Mouse (Mus musculus): ENCODE results near the gene Fzd1.

Fzd1 gene

DNA sequence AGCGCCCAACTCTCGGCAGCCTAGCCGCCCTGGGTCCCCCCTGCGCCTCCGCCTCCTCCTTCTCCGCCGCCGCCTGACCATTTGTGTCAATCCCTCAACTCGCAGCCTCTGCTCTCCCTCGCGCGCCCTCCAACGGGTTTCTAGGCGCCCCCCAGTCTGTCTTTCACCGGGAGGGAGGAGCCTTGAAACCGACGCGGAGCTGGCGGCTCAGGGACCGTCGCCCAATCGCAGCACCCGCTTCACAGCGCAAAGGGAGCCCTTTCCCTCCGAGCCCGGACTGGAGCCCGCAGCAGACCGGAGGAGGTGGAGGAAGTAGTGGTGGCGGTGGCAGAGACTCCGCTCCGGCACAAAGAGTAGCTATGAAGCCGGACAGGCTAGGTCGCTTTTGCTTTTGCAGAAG is at the start of gene Fzd1:
Gene Fzd1, minus strand, starts transcription at position 134 of the 400 bp plus-strand sequence.
- DNase-seq: peak; percentile 86

- DNase-seq: no peak
Measured at GRCm38 (mm10) chr5:4805228-4805627, 47.4 kb upstream of the Fzd1 start.

GRCm38 (mm10) chr5:4803708-4804107 is 45.9 kb upstream of the Fzd1 start:
- no peak for DNase-seq

DNA sequence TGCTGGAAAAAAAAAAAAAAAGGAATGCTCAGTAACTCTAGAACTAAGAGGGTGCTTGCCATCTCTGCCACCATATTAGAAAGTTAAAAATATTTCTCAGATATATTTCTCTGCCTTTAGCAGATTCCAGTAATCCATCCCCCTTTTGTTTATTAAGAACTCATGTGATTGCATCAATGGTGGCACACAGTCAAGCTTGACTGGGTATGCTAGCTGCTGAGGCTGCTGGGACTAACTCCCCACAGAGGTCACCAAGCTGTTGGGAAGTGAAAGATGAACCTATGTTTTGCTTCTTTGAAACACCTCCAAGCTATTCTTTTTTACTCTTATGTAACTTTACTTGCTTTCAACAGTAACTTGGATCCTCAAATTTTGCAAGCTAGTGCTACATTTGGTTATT is 44.1 kb upstream of the Fzd1 start:
- no peak for DNase-seq

GRCm38 (mm10) chr5:4801096-4801850 is 43.4 kb upstream of the Fzd1 start:
- no peak for DNase-seq

- no peak for DNase-seq
Measured at GRCm38 (mm10) chr5:4791219-4791618, 33.4 kb upstream of the Fzd1 start.

- DNase-seq: no peak
Measured at GRCm38 (mm10) chr5:4790265-4790664, 32.4 kb upstream of the Fzd1 start.

DNA sequence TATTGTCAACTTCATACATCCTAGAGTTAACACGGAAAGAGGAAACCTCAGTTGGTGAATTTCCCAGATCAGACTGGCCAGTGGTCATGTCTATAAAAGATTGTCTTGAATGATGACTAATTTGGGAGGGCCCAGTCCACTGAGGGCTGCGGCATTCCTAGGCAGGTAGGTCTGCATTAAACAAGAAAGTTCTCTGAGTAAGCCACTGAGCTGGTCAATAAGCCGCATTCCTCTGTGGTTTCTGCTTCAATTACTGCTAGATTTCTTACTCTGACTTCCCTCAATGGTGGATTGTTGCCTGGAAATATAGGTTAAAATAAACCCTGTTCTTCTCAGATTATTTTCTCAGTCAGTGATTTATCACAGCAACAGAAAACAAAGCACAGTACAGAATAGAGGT is 30.6 kb upstream of the Fzd1 start:
- no peak for DNase-seq

DNA sequence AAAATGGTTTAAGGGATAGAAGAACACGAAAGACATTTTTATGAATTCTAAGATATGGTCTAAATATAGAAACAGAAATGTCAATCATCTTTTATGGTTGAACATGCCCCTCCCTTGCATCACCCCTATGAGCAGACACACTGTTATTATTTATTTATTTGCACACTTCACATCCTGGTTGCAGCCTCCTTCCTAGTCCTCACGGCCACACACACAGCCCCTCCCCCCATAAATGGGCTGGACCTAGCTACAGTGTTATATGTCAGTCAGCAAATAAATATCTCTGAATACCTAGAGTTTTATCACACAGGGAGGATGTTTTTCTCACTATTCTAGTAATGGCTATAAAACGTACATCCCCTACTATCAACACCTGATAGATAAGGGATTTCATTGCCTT is 29.0 kb upstream of the Fzd1 start:
- DNase-seq: no peak

GRCm38 (mm10) chr5:4778274-4778673 is 20.4 kb upstream of the Fzd1 start:
- DNase-seq: no peak

DNA sequence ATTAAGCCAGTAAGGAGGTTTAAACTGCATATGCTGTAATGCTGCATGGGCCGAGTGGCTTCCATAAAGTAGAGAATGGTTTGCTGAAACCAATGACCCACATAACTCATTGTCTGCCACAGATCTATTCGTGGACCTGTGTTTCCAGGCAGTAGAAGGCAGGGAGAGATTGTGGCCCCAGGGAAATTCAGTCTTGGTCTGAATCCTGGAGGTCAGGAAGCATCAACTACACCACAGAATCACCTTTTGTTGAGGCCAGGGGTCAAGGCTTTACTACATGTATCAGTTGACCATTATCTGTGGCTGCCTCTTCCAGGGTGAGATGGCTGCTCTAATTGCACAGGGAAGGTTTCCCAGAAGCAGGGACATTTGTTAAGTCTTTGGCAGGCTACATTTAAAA is 18.7 kb upstream of the Fzd1 start:
- DNase-seq: no peak

DNA sequence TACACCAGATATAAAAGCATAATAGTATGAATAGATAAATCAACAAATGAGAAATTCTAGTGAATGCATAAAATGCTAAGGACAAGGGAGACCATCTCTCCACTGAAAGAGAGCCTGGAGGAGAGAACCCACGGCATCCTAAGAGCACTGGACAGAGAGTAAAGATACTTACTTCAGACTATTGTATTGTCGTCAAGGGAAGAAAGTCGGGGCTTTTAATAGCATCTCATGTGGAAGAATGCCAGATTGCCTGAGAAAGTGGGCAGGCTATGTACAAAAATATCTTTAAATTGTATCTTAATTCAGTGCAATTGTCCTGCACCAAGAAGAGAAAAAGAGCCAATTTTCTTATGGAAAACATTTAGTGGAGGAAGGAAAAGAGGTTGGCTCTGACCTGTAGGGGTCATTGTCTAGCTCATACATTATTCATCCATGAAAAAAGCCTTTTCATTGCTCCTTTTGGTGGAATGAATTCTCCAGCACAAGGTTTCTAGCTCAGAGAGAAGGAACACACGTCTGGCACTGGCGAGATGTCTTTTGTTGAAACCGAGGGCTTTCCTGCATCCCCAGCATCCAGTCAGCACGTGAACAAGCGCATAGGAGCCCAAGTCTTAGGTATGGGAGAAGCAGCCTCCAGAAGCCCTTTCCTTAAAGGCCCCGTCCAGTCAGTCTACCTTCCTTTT is 15.4 kb upstream of the Fzd1 start:
- no peak for DNase-seq

DNA sequence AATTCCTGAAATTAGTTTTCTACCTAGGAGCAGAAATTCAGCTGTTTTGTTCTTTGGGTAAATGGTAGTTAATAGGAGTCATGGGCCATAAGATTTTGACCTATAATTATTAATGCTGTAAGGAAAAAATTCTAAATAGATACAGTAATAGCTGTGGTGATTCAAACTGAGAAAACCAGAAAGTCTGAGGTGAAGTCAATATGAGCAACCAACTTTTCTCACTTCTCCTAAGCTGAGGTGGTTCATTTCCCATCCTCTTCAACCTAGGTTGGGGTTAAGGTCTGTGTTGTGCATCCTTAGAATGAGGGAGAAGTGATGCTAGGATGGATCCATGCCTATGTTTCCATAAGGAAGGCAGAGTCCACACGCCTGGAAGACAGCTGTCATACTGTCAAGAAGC is 12.8 kb upstream of the Fzd1 start:
- no peak for DNase-seq

DNA sequence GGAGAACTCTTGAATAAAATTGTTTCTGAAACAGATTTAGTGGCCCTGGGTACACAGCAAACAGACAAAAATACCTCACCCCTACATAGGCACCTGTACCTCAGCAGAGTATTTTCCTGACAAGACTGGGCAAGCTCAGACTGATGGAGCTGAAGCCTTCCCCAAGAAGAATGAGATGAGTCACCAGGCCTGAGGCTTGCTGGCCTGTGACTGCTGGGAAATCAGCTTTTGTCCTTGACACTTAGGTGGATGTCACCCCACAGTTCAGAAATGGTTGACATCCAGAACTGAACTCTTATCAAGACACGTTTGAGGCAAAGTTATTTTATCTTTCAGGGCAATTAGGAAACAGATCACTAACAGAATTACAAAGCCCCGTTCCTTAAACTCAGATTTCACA is 10.1 kb upstream of the Fzd1 start:
- no peak for DNase-seq

GRCm38 (mm10) chr5:4766719-4767118 is 8.9 kb upstream of the Fzd1 start:
- DNase-seq: no peak

- DNase-seq: no peak
Measured at GRCm38 (mm10) chr5:4761891-4762290, 4.1 kb upstream of the Fzd1 start.

DNA sequence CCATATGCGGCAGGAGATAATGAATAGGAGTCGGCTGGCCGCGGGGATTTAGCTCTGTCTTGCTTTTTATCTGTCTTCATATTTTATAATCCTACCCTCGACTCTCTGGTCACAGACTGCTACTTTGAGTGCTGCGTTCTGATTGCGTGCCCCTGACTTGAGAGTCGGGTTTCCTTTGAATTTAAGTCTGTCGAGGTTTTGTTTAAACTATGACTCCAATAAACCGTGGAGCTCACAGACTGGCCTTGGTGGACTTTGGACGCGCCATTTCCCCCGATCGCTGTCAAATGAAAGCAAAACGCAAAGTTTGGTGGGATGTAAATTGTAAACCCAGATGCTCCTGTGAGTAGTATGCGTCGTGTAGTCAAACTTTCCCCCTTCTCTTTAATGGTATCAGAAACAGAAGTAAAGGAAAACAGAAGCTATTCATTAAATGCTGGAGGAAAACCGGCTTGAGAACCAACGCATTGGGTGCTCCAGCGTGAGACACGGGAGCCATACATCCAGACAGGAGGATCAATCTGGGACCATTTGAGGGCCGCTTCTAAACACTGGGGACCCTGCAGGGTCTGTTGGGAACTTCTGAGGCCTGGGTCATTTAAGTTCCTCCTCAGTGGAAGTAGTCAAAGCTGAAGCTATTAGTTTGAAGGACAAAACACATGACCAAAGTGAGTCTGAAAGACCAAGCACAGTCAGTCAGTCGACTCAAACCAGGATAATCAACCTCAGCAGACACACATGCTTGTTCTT is 671 bp upstream of the Fzd1 start:
- DNase-seq: no peak

GRCm38 (mm10) chr5:4756871-4757711 is 744 bp downstream of the Fzd1 start:
- peak; percentile 59 for DNase-seq

- peak; percentile 46 for DNase-seq
Measured at GRCm38 (mm10) chr5:4756001-4756681, 1.7 kb downstream of the Fzd1 start.

DNA sequence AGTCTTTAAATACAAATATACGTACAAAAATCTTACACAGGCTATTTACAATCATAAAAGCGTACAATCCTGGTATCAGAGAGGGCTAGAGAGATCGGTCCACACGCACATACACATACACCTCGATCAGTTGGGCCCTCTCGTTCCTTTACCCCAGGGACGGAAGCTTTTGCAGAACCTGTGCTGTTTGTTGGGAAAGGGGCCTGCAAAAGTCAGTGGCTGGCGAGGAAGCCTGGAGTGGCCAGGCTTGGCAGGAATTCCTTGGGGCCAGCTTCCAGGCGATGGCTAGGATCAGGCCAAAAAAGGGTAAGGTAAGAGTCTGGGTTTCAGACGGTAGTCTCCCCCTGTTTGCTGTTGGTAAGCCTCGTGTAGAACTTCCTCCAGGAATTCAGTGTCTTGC is 2.5 kb downstream of the Fzd1 start:
- DNase-seq: no peak

DNA sequence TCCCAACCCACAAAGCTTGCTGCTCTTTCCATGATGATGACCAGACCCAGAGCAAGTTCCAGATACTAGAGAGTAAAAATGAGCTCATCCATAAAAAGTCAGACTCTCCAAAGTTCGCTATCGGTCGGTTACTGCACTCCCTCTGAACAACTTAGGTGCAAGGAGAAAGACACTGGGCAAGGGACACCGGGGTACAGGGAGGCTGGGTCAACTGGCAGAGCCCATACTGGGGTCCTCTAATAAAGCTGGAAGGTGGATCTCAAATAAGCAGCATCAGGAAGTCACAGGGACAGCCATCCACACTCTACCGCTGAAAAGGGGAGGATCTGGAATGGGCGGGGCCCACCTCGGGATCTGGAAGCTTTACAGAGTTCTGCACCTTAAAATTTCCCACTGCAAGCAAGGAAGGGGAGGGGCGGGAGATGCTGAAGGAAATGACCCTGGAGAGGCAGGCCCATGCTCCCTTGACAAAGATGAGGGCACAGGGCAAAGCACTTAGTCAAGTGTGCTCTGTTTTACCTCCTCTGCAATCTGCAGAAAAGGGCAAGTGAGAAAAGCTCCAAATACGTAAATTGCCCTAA is 3.0 kb downstream of the Fzd1 start:
- no peak for DNase-seq

DNA sequence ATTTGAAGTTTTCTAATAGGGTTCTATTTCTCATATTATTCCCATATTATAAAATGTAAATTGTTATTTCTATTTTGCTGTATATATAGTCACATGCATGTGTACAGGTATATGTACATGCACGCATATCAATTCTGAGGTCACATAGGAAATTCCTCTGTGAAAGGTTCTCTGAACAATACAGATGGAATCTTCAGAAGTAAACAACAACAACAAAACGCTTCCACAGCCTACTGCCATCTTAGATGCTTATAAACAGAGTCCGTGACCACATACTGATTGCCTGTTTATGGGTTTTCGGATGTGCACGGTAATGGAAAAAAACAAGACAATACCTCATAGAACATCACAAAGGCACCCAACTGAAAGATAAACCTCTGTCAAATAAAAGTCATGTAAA is 4.7 kb downstream of the Fzd1 start:
- DNase-seq: no peak

Data from cerebellum, adult 8-10 months (tissue).